Mouse (Mus musculus): ENCODE data around the gene Slc9a1. TPM values are rescaled to one million over a fixed set of nuclear protein-coding genes. Genes with fewer than 3 reads are reported as not detected.

The Slc9a1 gene
- polyA plus RNA-seq, 1 experiment from 2014 or later = 25.2 TPM

GRCm38 (mm10) chr4:133449726-133450125 lies 80.2 kb downstream of the Slc9a1 start:
- no peaks in the 10 kb centered on the region for H3K27me3 ChIP-seq
- ChIA-PET CTCF (interaction anchor here (0.8 to 8.2 kb wide), 7 partner anchors 10 to 105 kb away, joined by 3 to 84 read pairs (median 3); no protein-coding TSS in a partner anchor), POLR2A (interaction anchor here (0.6 kb wide), 1 partner anchor 9 kb away, joined by 3 read pairs; no protein-coding TSS in a partner anchor)
- TF ChIP-seq CTCF (IDR thresholded peaks at IDR 0.05) = no peak
- ATAC-seq = no peak
- no peak for DNase-seq (ENCODE audit: low read depth, low spot score)
- in situ Hi-C loops (cut with MboI; ENCODE audit: low pct_unique_long_range_greater_than_20kb) = no loop called here

DNA sequence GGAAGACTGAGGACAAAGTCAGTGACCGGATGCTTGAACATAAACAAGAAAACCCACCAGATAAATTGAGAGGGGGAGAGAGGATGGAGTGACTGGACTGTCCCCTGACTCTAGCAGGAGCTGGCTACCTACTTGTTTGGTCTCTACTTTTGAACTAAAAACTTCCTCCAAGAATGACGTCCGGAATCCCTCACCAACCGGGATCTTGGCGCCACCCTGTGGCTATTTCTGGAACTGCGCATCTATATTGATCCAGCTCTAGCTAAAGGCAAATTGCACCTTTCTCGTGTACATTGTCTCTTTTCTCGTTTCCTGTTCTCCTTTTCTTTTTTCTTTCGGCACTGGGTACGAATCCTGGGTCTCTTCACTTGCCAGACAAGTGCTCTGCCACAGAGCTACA lies 82.0 kb downstream of the Slc9a1 start:
- ChIA-PET CTCF (interaction anchor here (0.7 to 8.2 kb wide), 10 partner anchors 10 to 152 kb away, joined by 3 to 84 read pairs (median 4); partner anchors contain the start of gene Tent5b), POLR2A (no interaction called here)
- in situ Hi-C loops (cut with MboI; ENCODE audit: low pct_unique_long_range_greater_than_20kb) = no loop called here
- DNase-seq (ENCODE audit: low read depth, low spot score) (no peak), ATAC-seq (no peak)
- TF ChIP-seq CTCF (IDR thresholded peaks at IDR 0.05) = peak; percentile 83
- no peaks in the 10 kb centered on the region for H3K27me3 ChIP-seq

DNA sequence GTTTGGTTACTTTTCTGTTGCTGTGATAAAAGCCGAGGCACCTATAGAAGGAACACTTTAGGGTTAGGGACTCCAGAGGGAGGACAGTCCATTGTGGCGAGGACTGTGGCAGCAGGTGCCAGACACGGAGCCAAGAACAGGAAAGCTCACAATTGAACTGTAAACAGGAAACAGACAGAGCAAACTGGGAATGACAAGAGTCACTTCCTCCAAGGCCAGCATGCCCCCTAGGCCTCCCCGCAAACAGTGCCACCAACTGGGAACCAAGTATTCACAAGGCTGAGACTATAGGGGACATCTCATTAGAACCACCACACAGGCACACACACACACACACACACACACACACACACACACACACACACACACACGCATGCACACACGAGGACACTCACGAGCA lies 82.9 kb downstream of the Slc9a1 start:
- in situ Hi-C loops (cut with MboI; ENCODE audit: low pct_unique_long_range_greater_than_20kb) = no loop called here
- DNase-seq (ENCODE audit: low read depth, low spot score) (no peak), ATAC-seq (no peak)
- POLR2A ChIA-PET = no interaction called here
- CTCF ChIA-PET = interaction anchor here (0.7 to 8.2 kb wide), 5 partner anchors 23 to 86 kb away, joined by 3 to 84 read pairs (median 4); partner anchors contain the start of gene Tent5b
- no peaks in the 10 kb centered on the region for H3K27me3 ChIP-seq
- TF ChIP-seq CTCF (IDR thresholded peaks at IDR 0.05) = no peak

DNA sequence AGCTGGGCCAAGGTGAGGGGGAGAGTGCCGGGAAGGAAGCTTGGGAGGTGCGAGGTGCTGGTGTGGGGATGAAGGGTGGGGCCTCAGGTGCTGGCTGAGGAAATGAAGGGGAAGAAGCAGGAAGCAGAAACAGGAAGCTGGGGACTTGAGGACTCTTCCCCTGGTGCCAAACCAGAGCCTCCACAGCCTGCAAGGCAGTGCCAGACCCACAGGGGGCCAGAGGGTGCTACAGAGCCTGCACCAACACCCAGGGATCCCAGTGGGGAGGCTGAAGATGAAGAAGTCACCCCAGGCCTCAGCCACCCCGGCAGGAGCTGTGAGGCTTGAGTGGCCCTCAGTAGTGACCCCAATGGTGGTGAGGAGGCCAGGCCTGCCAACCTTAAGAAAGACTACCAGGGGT lies 88.5 kb downstream of the Slc9a1 start:
- ChIA-PET POLR2A (no interaction called here), CTCF (interaction anchor here (1.5 kb wide), 1 partner anchor 35 kb away, joined by 5 read pairs; no protein-coding TSS in a partner anchor)
- DNase-seq (ENCODE audit: low read depth, low spot score) = no peak
- H3K27me3 ChIP-seq = no peaks in the 10 kb centered on the region
- TF ChIP-seq CTCF (IDR thresholded peaks at IDR 0.05) = no peak
- ATAC-seq = no peak
- in situ Hi-C loops (cut with MboI; ENCODE audit: low pct_unique_long_range_greater_than_20kb) = no loop called here

DNA sequence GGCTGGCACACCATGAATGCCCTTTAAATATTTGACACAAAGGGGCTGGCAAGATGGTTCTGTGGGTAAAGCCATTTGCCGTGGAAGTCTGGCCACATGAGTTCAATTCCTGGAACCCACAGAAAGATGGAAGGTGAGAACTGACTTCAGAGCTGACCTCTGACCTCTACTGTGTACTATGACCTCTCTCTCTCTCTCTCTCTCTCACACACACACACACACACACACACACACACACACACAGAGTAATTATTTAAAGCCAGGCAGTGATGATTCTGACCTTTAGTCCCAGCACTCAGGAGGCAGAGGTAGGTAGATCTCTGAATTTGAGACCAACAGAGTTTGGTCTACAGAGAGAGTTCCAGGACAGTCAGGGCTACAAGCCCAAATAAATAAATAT lies 90.5 kb downstream of the Slc9a1 start:
- H3K27me3 ChIP-seq = no peaks in the 10 kb centered on the region
- no peak for DNase-seq (ENCODE audit: low read depth, low spot score)
- ChIA-PET CTCF (interaction anchor here (0.9 to 2.1 kb wide), 3 partner anchors 11 to 45 kb away, joined by 3 to 4 read pairs (median 3); no protein-coding TSS in a partner anchor), POLR2A (no interaction called here)
- in situ Hi-C loops (cut with MboI; ENCODE audit: low pct_unique_long_range_greater_than_20kb) = loop anchor here (5.0 kb wide), 1 partner anchor 33 kb away; no protein-coding TSS in a partner anchor
- no peak for ATAC-seq
- no peak for TF ChIP-seq CTCF (IDR thresholded peaks at IDR 0.05)

DNA sequence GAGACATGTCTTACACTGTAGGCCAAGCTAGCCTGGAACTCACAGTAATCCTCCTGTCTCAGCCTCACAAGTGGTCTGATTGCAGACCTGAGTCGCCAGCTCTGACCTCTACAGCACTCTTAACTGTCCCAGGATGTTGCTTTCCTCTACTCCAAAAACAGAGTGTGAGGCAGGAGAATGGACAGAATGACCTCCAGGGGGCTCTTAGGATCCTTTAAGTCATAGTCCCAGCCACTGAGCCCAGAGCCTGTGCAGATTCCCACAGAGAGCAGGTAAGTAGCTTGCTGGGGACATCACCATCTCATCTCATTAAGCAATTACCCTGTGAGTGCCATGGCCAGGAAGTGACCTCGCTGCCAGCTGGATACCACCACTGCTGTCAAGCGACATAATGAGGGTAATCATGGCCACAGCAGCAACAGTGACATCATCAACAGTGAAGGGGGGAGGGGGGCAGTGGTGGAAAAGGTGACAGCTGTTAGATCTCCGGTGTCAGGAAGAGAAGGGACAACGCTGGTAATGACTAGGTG lies 91.4 kb downstream of the Slc9a1 start:
- DNase-seq (ENCODE audit: low read depth, low spot score) (no peak), ATAC-seq (no peak)
- CTCF ChIA-PET = interaction anchor here (2.1 kb wide), 1 partner anchor 46 kb away, joined by 4 read pairs; no protein-coding TSS in a partner anchor
- in situ Hi-C loops (cut with MboI; ENCODE audit: low pct_unique_long_range_greater_than_20kb) = loop anchor here (5.0 kb wide), 1 partner anchor 34 kb away; no protein-coding TSS in a partner anchor
- TF ChIP-seq CTCF (IDR thresholded peaks at IDR 0.05) = no peak
- no peaks in the 10 kb centered on the region for H3K27me3 ChIP-seq
- POLR2A ChIA-PET = no interaction called here

GRCm38 (mm10) chr4:133461362-133461761 lies 91.9 kb downstream of the Slc9a1 start:
- ChIA-PET CTCF (interaction anchor here (2.1 kb wide), 1 partner anchor 46 kb away, joined by 4 read pairs; no protein-coding TSS in a partner anchor), POLR2A (no interaction called here)
- TF ChIP-seq CTCF (IDR thresholded peaks at IDR 0.05) = no peak
- ATAC-seq (no peak), DNase-seq (ENCODE audit: low read depth, low spot score) (no peak)
- in situ Hi-C loops (cut with MboI; ENCODE audit: low pct_unique_long_range_greater_than_20kb) = loop anchor here (5.0 kb wide), 1 partner anchor 34 kb away; no protein-coding TSS in a partner anchor
- H3K27me3 ChIP-seq = no peaks in the 10 kb centered on the region

DNA sequence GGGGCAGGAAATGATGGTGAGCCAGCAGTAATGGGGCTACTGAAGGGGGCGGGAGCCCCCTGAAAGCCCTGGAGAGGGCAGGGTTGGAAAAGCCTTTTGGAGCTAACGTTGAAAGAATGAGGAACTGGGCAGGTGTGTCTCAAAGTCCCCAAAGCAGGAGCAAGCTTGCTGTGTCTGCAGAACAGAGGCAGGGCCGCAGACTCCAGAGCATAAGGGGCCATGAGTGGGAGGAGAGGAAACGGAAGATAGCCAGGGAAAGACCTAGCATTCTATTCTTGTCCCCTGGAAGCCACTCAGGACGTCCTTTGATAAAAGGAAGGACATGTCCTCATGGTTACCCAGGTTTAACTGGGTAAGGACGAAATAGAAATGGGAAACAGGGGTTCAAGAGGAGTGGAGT lies 93.7 kb downstream of the Slc9a1 start:
- ATAC-seq (no peak), DNase-seq (ENCODE audit: low read depth, low spot score) (no peak)
- TF ChIP-seq CTCF (IDR thresholded peaks at IDR 0.05) = no peak
- H3K27me3 ChIP-seq = no peaks in the 10 kb centered on the region
- in situ Hi-C loops (cut with MboI; ENCODE audit: low pct_unique_long_range_greater_than_20kb) = loop anchor here (5.0 kb wide), 1 partner anchor 36 kb away; no protein-coding TSS in a partner anchor
- CTCF ChIA-PET = interaction anchor here (1.2 kb wide), 1 partner anchor 12 kb away, joined by 4 read pairs; no protein-coding TSS in a partner anchor
- POLR2A ChIA-PET = no interaction called here

DNA sequence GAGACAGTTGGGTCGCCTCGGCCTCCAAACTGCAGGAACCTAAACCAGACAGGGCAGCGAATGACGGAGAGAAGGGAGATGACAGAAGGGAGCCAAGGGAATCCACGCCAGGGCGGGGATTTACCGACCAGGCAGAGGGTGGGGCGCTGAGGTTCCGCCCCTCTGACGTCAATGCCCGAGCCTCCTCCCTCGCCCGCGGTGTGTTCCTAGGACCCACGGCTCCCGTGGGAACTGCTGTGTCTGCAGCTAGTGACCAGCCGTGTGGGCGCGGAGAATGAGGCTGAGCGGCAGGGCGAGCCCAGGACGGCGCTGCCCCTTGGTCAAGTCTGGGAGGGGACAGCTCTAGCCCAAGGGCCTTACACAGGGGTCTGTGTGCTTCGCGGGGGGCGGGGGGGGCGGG lies 98.6 kb downstream of the Slc9a1 start:
- DNase-seq (ENCODE audit: low read depth, low spot score) (no peak), ATAC-seq (no peak)
- POLR2A ChIA-PET = no interaction called here
- TF ChIP-seq CTCF (IDR thresholded peaks at IDR 0.05) = no peak
- in situ Hi-C loops (cut with MboI; ENCODE audit: low pct_unique_long_range_greater_than_20kb) = no loop called here
- CTCF ChIA-PET = no interaction called here
- H3K27me3 ChIP-seq = no peaks in the 10 kb centered on the region

GRCm38 (mm10) chr4:133469122-133469521 lies 99.6 kb downstream of the Slc9a1 start:
- ATAC-seq (no peak), DNase-seq (ENCODE audit: low read depth, low spot score) (no peak)
- ChIA-PET POLR2A (no interaction called here), CTCF (no interaction called here)
- in situ Hi-C loops (cut with MboI; ENCODE audit: low pct_unique_long_range_greater_than_20kb) = no loop called here
- no peaks in the 10 kb centered on the region for H3K27me3 ChIP-seq
- no peak for TF ChIP-seq CTCF (IDR thresholded peaks at IDR 0.05)

GRCm38 (mm10) chr4:133471135-133471821 lies 101.8 kb downstream of the Slc9a1 start:
- DNase-seq (ENCODE audit: low read depth, low spot score) (no peak), ATAC-seq (no peak)
- in situ Hi-C loops (cut with MboI; ENCODE audit: low pct_unique_long_range_greater_than_20kb) = no loop called here
- H3K27me3 ChIP-seq = no peaks in the 10 kb centered on the region
- no peak for TF ChIP-seq CTCF (IDR thresholded peaks at IDR 0.05)
- ChIA-PET CTCF (interaction anchor here (0.9 to 1.0 kb wide), 2 partner anchors 12 to 14 kb away, joined by 3 to 4 read pairs; no protein-coding TSS in a partner anchor), POLR2A (no interaction called here)

Other genes starting within 250 kb of the Slc9a1 start
- 36.1 TPM for gene Wasf2, start 239.2 kb upstream of the Slc9a1 start, polyA plus RNA-seq (2021)
- gene Cd164l2, start 157.6 kb upstream of the Slc9a1 start, polyA plus RNA-seq (2021) = 0.51 TPM
- gene Gpr3, start 157.2 kb upstream of the Slc9a1 start, polyA plus RNA-seq (2021) = 0.63 TPM
- gene Map3k6, start 128.9 kb upstream of the Slc9a1 start, polyA plus RNA-seq (2021) = 3.3 TPM
- 0.15 TPM for gene Sytl1, start 106.6 kb upstream of the Slc9a1 start, polyA plus RNA-seq (2021)
- gene Tmem222, start 91.9 kb upstream of the Slc9a1 start, polyA plus RNA-seq (2021) = 31.7 TPM
- gene Wdtc1, start 16.2 kb upstream of the Slc9a1 start, polyA plus RNA-seq (2021) = 33.8 TPM
- gene Tent5b, start 110.4 kb downstream of the Slc9a1 start, polyA plus RNA-seq (2021) = 5.5 TPM
- 0.23 TPM for gene Trnp1, start 128.8 kb downstream of the Slc9a1 start, polyA plus RNA-seq (2021)
- 0.04 TPM for gene Kdf1, start 149.3 kb downstream of the Slc9a1 start, polyA plus RNA-seq (2021)
- gene Nudc, start 176.3 kb downstream of the Slc9a1 start, polyA plus RNA-seq (2021) = 160 TPM
- not detected for gene Nr0b2, start 183.7 kb downstream of the Slc9a1 start, polyA plus RNA-seq (2021)
- gene Gpatch3, start 205.0 kb downstream of the Slc9a1 start, polyA plus RNA-seq (2021) = 7.1 TPM
- 15.4 TPM for gene Gpn2, start 214.7 kb downstream of the Slc9a1 start, polyA plus RNA-seq (2021)
- 5.8 TPM for gene Sfn, start 232.5 kb downstream of the Slc9a1 start, polyA plus RNA-seq (2021)